Mouse (Mus musculus) heart, adult 2 months (tissue): Measurements from ENCODE around the gene Stra6.

Experiments
- CTCF ChIP-seq: fragments of 200-600 bp; IDR thresholded peaks from 2 replicates; pipeline ENCODE4 v1.8.1; 2022; ENCODE audit warnings: antibody characterized with exemption, mild to moderate bottlenecking, moderate library complexity
- EP300 ChIP-seq: fragments of 200-500 bp; IDR thresholded peaks from 2 replicates; pipeline ENCODE4 v1.6.1; 2011; ENCODE audit warnings: low read depth, low read length, control low read depth; ENCODE audit not compliant: insufficient read depth
- POLR2A ChIP-seq: fragments of 200-500 bp; IDR thresholded peaks from 2 replicates; pipeline ENCODE4 v1.6.1; 2011; ENCODE audit warnings: mild to moderate bottlenecking, low read depth, low read length, control low read depth; ENCODE audit not compliant: insufficient read depth

- no peak for TF ChIP-seq CTCF
- TF ChIP-seq POLR2A = no peak
- TF ChIP-seq EP300 = no peak
Measured at GRCm38 (mm10) chr9:58194222-58194621, 130.6 kb downstream of the Stra6 start.
